Mouse (Mus musculus): ENCODE measurements around the gene AC109138.7. TPM values are rescaled to one million over a fixed set of nuclear protein-coding genes. Genes with fewer than 3 reads are reported as not detected.

Gene AC109138.7
- polyA plus RNA-seq, 1 experiment from 2014 or later: not detected

- no peak overlapping the region for H3K4me3 ChIP-seq (ENCODE audit: low read depth, low read length)
Measured at GRCm38 (mm10) chr19:4181892-4182291, 32.3 kb upstream of the AC109138.7 start.

DNA sequence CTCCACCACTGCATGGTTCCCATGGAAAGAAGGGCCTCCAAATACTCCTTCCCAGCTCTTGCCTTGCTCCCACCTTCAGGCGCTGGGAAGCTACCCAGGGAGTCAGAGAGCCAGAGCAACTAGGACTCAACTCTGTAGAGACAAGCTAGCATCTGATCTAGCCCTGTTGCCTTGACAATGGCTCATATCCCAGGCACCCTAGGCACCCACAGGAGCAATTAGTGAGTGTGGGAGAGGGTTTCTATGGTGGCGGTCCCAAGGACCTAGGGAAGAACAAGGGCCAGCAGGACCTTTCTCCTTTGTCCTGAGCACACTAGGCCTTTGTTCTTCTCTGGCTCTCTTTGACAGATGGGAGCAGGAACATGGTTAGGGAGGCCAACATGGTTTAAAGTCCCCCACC is 30.5 kb upstream of the AC109138.7 start:
- H3K27ac ChIP-seq (ENCODE audit: low read length): 0 out of 2 replicates have a peak overlapping the region, but pooled peaks have one; percentile 11
- no peak overlapping the region for H3K4me3 ChIP-seq (ENCODE audit: low read depth, low read length)
- no peaks in the 10 kb centered on the region for H3K27me3 ChIP-seq (replicated peaks; ENCODE audit: insufficient read depth, low read length)
- DNase-seq (ENCODE audit: low spot score) (no peak), ATAC-seq (no peak)
- WGBS: 89% methylated on average over 2 of the region's 2 CpGs
- no peak overlapping the region for H3K9ac ChIP-seq (replicated peaks; ENCODE audit: low read depth)
- no peaks in the 10 kb centered on the region for H3K4me1 ChIP-seq (ENCODE audit: insufficient read depth, low read depth, low read length)
- H3K36me3 ChIP-seq (ENCODE audit: insufficient read depth, low read length): no peaks in the 10 kb centered on the region
- H3K4me2 ChIP-seq (replicated peaks; ENCODE audit: low read depth, low read length): no peak overlapping the region
- H3K9me3 ChIP-seq (ENCODE audit: low read length): no peaks in the 10 kb centered on the region
- no peak for TF ChIP-seq EP300 (IDR thresholded peaks at IDR 0.05)
- TF ChIP-seq CTCF (IDR thresholded peaks at IDR 0.05): no peak

More at GRCm38 (mm10) chr19:4181892-4182291, 32.3 kb upstream of the AC109138.7 start:
- H3K36me3 ChIP-seq (ENCODE audit: insufficient read depth, low read length): no peaks in the 10 kb centered on the region
- 25% methylated on average over 3 of the region's 3 CpGs for WGBS
- DNase-seq (ENCODE audit: low spot score) (peak; percentile 81), ATAC-seq (peak; percentile 78)
- no peaks in the 10 kb centered on the region for H3K27me3 ChIP-seq (replicated peaks; ENCODE audit: insufficient read depth, low read length)
- H3K4me2 ChIP-seq (replicated peaks; ENCODE audit: low read depth, low read length): no peak overlapping the region
- H3K4me1 ChIP-seq (ENCODE audit: insufficient read depth, low read depth, low read length): no peaks in the 10 kb centered on the region
- no peak overlapping the region for H3K27ac ChIP-seq (ENCODE audit: low read length)
- TF ChIP-seq EP300 (IDR thresholded peaks at IDR 0.05): no peak
- no peak overlapping the region for H3K9ac ChIP-seq (replicated peaks; ENCODE audit: low read depth)
- H3K9me3 ChIP-seq (ENCODE audit: low read length): no peaks in the 10 kb centered on the region

- TF ChIP-seq CTCF (IDR thresholded peaks at IDR 0.05) (no peak), EP300 (IDR thresholded peaks at IDR 0.05) (no peak)
- WGBS: 40% methylated on average over 15 of the region's 15 CpGs
- DNase-seq (ENCODE audit: low spot score) (no peak), ATAC-seq (peak; percentile 46; the same call in 1 of the 2 replicates)
- H3K36me3 ChIP-seq (ENCODE audit: insufficient read depth, low read length): no peaks in the 10 kb centered on the region
- H3K27ac ChIP-seq (ENCODE audit: low read length): peak overlapping the region; percentile 14; the same call in 1 of the 2 replicates
- no peaks in the 10 kb centered on the region for H3K27me3 ChIP-seq (replicated peaks; ENCODE audit: insufficient read depth, low read length)
- no peak overlapping the region for H3K4me3 ChIP-seq (ENCODE audit: low read depth, low read length)
- H3K9ac ChIP-seq (replicated peaks; ENCODE audit: low read depth): no peak overlapping the region
- no peaks in the 10 kb centered on the region for H3K4me1 ChIP-seq (ENCODE audit: insufficient read depth, low read depth, low read length)
- no peak overlapping the region for H3K4me2 ChIP-seq (replicated peaks; ENCODE audit: low read depth, low read length)
- H3K9me3 ChIP-seq (ENCODE audit: low read length): no peaks in the 10 kb centered on the region
Measured at GRCm38 (mm10) chr19:4184976-4185975, 28.9 kb upstream of the AC109138.7 start.

GRCm38 (mm10) chr19:4187303-4187702 is 26.9 kb upstream of the AC109138.7 start:
- Histone ChIP-seq H3K27me3 (replicated peaks; ENCODE audit: insufficient read depth, low read length) (no peaks in the 10 kb centered on the region), H3K9ac (replicated peaks; ENCODE audit: low read depth) (no peak overlapping the region), H3K36me3 (ENCODE audit: insufficient read depth, low read length) (no peaks in the 10 kb centered on the region), H3K27ac (ENCODE audit: low read length) (no peak overlapping the region), H3K4me1 (ENCODE audit: insufficient read depth, low read depth, low read length) (peaks cover 5% of the 10 kb centered on the region; the same call in 1 of the 2 replicates), H3K4me3 (ENCODE audit: low read depth, low read length) (no peak overlapping the region), H3K4me2 (replicated peaks; ENCODE audit: low read depth, low read length) (no peak overlapping the region), H3K9me3 (ENCODE audit: low read length) (no peaks in the 10 kb centered on the region)
- WGBS: 64% methylated on average over 3 of the region's 3 CpGs
- ATAC-seq: no peak
- TF ChIP-seq EP300 (IDR thresholded peaks at IDR 0.05) (no peak), CTCF (IDR thresholded peaks at IDR 0.05) (no peak)
- no peak for DNase-seq (ENCODE audit: low spot score)

DNA sequence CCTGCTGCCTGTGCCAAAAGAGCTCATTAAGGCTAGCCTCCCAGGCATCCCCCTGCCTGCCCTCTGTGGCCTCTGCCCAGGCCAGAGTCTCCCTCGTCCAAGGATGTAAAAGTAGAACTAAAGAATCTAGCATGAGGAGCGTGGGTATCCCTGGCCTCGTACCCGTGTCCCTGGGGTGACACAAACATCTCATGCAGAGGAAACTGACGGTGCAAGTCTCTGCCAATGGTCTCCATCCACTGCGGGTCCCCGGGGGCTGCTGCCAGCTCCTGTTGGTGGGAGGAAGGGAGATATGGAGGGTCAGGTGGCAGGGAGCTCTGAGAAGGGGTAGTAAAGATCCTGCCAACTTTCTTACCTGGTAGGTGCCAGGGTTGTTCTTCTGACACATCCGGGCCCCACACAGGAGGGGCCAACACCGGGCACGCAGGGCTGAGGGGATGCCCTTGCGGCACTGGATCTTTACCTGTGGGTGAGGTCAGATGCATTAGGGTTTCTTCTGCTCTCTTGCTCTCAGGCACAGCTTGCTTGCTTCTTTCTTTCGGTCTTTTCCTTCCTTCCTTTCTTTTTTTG is 25.0 kb upstream of the AC109138.7 start:
- Histone ChIP-seq H3K36me3 (ENCODE audit: insufficient read depth, low read length) (0 out of 2 replicates have a peak, but pooled peaks cover 3% of the 10 kb centered on the region), H3K4me1 (ENCODE audit: insufficient read depth, low read depth, low read length) (peaks cover 8% of the 10 kb centered on the region; the same call in 1 of the 2 replicates), H3K4me3 (ENCODE audit: low read depth, low read length) (no peak overlapping the region), H3K4me2 (replicated peaks; ENCODE audit: low read depth, low read length) (no peak overlapping the region), H3K27ac (ENCODE audit: low read length) (no peak overlapping the region), H3K9ac (replicated peaks; ENCODE audit: low read depth) (no peak overlapping the region), H3K9me3 (ENCODE audit: low read length) (no peaks in the 10 kb centered on the region), H3K27me3 (replicated peaks; ENCODE audit: insufficient read depth, low read length) (no peaks in the 10 kb centered on the region)
- no peak for ATAC-seq
- 88% methylated on average over 10 of the region's 12 CpGs for WGBS
- no peak for DNase-seq (ENCODE audit: low spot score)
- TF ChIP-seq EP300 (IDR thresholded peaks at IDR 0.05) (no peak), CTCF (IDR thresholded peaks at IDR 0.05) (no peak)

- Histone ChIP-seq H3K27ac (ENCODE audit: low read length) (peak within 1 kb of the TSS; percentile 95), H3K36me3 (ENCODE audit: insufficient read depth, low read length) (peaks cover 20% of the 10 kb centered on the region; the same call in 1 of the 2 replicates), H3K4me2 (replicated peaks; ENCODE audit: low read depth, low read length) (peak within 1 kb of the TSS; percentile 87), H3K9me3 (ENCODE audit: low read length) (no peaks in the 10 kb centered on the region), H3K4me3 (ENCODE audit: low read depth, low read length) (peak within 1 kb of the TSS; percentile 82), H3K4me1 (ENCODE audit: insufficient read depth, low read depth, low read length) (peaks cover 8% of the 10 kb centered on the region; the same call in 1 of the 2 replicates), H3K9ac (replicated peaks; ENCODE audit: low read depth) (peak within 1 kb of the TSS; percentile 95), H3K27me3 (replicated peaks; ENCODE audit: insufficient read depth, low read length) (no peaks in the 10 kb centered on the region)
- ATAC-seq: no peak
- TF ChIP-seq EP300 (IDR thresholded peaks at IDR 0.05): no peak
- TF ChIP-seq CTCF (IDR thresholded peaks at IDR 0.05): no peak
- peak; percentile 58 for DNase-seq (ENCODE audit: low spot score)
- 32% methylated on average over 4 of the region's 4 CpGs for WGBS
Measured at GRCm38 (mm10) chr19:4190831-4191334, 23.3 kb upstream of the AC109138.7 start, which contains the start of gene Tbc1d10c. Gene Tbc1d10c (minus strand): TSS chr19:4191284.
